Mouse (Mus musculus): ENCODE measurements around the gene Carmil3.
A peak's percentile ranks its signal among the peaks of the same experiment; 100 is the strongest.

- peak; percentile 94 for TF ChIP-seq CTCF (IDR thresholded peaks at IDR 0.05; ENCODE audit: low read depth, low read length)
- TF ChIP-seq POLR2A (IDR thresholded peaks at IDR 0.05; ENCODE audit: extremely low read depth, insufficient read depth, low read length): no peak
These were observed 66.6 kb downstream of the Carmil3 start for GRCm38 (mm10) chr14:55557003-55557402.
